Mouse (Mus musculus) forebrain, embryonic 14.5 days (tissue): ENCODE measurements at regions not wholly inside any gene's neighbourhood (a gene's known extent, or its start where the extent isn't known, plus 50 kb on each side); places are given as distances from the start of the nearest gene placed in this dataset.
A peak's percentile ranks its signal among the peaks of the same experiment; 100 is the strongest.

Experiments
- ATAC-seq: fragments of 200-750 bp; cut with Nextera tagmentation; 2 replicates; pipeline ENCODE4 v1.8.0; 2017; ENCODE audit warnings: mild to moderate bottlenecking, moderate library complexity
- DNase-seq: peaks from one replicate; pipeline ENCODE4 v3.0.0-alpha.2; 2015; ENCODE audit warnings: low spot score
- H3K27ac ChIP-seq: fragments of 300-500 bp; sonication (generic); 2 replicates; pipeline ENCODE4 v1.5.1; 2014; ENCODE audit warnings: low read depth, mild to moderate bottlenecking, control low read depth, low read length, moderate library complexity
- H3K27me3 ChIP-seq: fragments of 300-500 bp; sonication (generic); replicated peaks from 2 replicates; pipeline ENCODE4 v1.6.1; 2014; ENCODE audit warnings: low read length, control low read depth, mixed read lengths; ENCODE audit not compliant: control insufficient read depth, insufficient read depth
- H3K36me3 ChIP-seq: fragments of 300-500 bp; sonication (generic); 2 replicates; pipeline ENCODE4 v1.6.1; 2014; ENCODE audit warnings: low read length, control low read depth; ENCODE audit not compliant: control insufficient read depth, insufficient read depth
- H3K4me1 ChIP-seq: fragments of 300-500 bp; sonication (generic); 2 replicates; pipeline ENCODE4 v1.6.1; 2014; ENCODE audit warnings: antibody characterized with exemption, low read length, control low read depth; ENCODE audit not compliant: control insufficient read depth, insufficient read depth
- H3K4me2 ChIP-seq: fragments of 300-500 bp; sonication (generic); 2 replicates; pipeline ENCODE4 v1.6.1; 2014; ENCODE audit warnings: mild to moderate bottlenecking, control low read depth, low read length
- H3K4me3 ChIP-seq: fragments of 300-500 bp; sonication (generic); 2 replicates; pipeline ENCODE4 v1.5.1; 2014; ENCODE audit warnings: low read depth, low read length, control low read depth
- H3K9ac ChIP-seq: fragments of 300-500 bp; sonication (generic); 2 replicates; pipeline ENCODE4 v1.6.1; 2014; ENCODE audit warnings: mild to moderate bottlenecking, low read length, control low read depth, moderate library complexity
- H3K9me3 ChIP-seq: fragments of 300-500 bp; sonication (generic); replicated peaks from 2 replicates; pipeline ENCODE4 v1.6.1; 2016; ENCODE audit warnings: low read length, control low read depth, mixed read lengths; ENCODE audit not compliant: control insufficient read depth
- WGBS: fragments of 180-500 bp; shearing (Covaris S2); extraction: QIAGEN DNeasy Blood & Tissue Kit; methylation state at CpG from one replicate; pipeline ENCODE4 v1.1.7; 2014; 5-methylcytosine and 5-hydroxymethylcytosine counted together

DNA sequence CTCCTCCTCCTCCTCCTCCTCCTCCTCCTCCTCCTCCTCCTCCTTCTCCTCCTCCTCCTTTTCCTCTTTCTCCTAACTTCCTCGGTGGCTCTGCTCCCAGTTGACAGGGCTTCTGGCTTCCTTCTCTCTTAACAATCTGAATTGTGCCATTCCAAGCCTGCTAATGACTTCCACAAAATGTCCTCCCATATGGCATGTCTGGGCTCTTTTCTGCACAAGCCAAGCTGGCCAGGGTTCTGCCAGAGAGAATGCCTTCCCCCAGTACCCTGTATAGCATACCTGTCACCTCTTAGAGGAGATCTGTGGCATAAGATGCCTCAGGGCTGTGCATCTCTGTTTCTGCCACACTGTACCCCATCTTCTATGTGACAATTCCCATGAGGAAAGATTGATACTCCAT is 70.0 kb upstream of the B3gat1 start:
- no peaks in the 10 kb centered on the region for H3K36me3 ChIP-seq
- no peak overlapping the region for H3K4me3 ChIP-seq
- peak; percentile 24 for DNase-seq
- H3K27me3 ChIP-seq = no peaks in the 10 kb centered on the region
- no peak overlapping the region for H3K9ac ChIP-seq
- H3K9me3 ChIP-seq = no peaks in the 10 kb centered on the region
- H3K4me2 ChIP-seq = no peak overlapping the region
- no peak overlapping the region for H3K27ac ChIP-seq
- WGBS = no CpG with 5 or more reads among the region's 1 CpGs
- H3K4me1 ChIP-seq = no peaks in the 10 kb centered on the region
- no peak for ATAC-seq

DNA sequence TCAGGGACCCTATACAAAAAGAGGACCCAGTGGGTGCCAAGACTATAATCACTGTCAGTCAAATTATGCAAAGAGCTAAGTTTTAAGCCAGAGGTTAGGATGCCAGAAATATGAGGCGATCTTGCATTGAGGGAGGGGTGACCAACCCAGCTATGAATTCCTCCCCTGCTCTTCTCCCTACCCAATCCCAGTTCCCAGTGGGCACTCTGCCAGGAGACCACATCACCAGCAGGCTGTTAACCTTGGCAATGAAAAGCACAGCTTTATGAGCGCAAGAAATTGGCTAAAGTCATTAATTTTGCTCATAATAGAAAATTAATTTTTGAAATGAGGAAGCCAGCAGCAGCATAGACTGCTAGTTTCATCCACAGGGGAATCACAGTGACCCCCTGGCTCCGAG is 65.7 kb upstream of the B3gat1 start:
- Histone ChIP-seq H3K4me1 (no peaks in the 10 kb centered on the region), H3K4me2 (no peak overlapping the region), H3K27ac (no peak overlapping the region), H3K9ac (no peak overlapping the region), H3K27me3 (no peaks in the 10 kb centered on the region), H3K36me3 (no peaks in the 10 kb centered on the region), H3K4me3 (no peak overlapping the region), H3K9me3 (no peaks in the 10 kb centered on the region)
- no peak for ATAC-seq
- WGBS = 70% methylated on average over 3 of the region's 3 CpGs
- peak; percentile 54 for DNase-seq

DNA sequence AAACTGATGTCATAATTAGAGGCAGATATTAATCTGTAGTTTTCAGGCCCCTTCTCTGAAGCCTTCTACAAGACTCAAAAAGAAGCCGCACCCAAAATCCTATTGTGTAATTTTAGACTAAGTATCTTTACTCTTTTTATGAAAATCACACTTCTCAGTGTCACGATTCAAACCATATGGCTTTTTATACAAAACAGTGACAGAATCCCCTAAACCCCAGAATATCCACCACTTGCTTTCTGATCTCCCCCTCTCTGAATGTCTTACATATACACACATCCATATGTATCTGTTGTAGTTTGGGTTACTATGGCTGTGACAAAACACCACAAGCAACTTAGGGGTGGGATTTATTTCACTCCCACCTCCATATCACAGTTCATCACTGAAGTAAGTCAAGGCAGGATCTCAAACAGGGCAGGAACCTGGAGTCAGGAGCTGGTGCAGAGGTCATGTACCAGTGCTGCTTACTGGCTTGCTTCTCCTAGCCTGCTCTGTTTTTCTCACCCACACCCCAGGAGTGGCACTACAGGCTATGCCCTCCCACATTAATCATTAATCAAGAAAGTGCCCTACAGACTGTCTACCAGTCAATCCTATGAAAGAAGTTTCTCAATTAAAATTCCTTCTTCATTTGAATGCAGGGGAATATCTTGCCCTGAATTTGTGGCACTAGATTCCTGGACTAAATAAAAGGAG is 59.3 kb upstream of the B3gat1 start:
- no peak overlapping the region for H3K4me3 ChIP-seq
- no peak overlapping the region for H3K4me2 ChIP-seq
- no peaks in the 10 kb centered on the region for H3K36me3 ChIP-seq
- H3K27ac ChIP-seq = no peak overlapping the region
- H3K9me3 ChIP-seq = no peaks in the 10 kb centered on the region
- no peak overlapping the region for H3K9ac ChIP-seq
- WGBS = 94% methylated on average over 2 of the region's 2 CpGs
- H3K27me3 ChIP-seq = no peaks in the 10 kb centered on the region
- H3K4me1 ChIP-seq = no peaks in the 10 kb centered on the region
- no peak for DNase-seq
- ATAC-seq = no peak

DNA sequence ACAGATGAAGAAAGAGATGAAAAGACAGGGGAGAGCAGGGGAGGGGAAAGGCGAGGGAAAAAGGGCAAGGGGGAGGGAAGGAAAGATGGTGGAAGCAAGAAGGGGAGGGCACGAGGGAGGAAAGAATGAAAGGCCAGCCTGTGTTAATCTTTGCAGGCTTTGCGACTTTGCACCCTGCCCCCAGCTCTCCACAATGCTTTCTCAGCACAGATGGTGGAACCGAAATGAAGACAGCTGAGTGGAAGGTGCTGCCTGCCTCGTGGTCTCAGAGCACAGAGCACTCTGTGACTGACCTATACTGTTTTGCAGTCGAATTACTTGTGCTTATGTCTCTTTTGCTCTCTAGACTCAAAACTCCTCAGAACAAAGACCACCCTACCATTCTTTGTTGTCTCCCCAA is 55.2 kb upstream of the B3gat1 start:
- H3K4me2 ChIP-seq = no peak overlapping the region
- H3K27ac ChIP-seq = no peak overlapping the region
- no peak overlapping the region for H3K9ac ChIP-seq
- no peaks in the 10 kb centered on the region for H3K36me3 ChIP-seq
- H3K4me3 ChIP-seq = no peak overlapping the region
- whole genome bisulfite sequencing = 14% methylated on average over 6 of the region's 6 CpGs
- no peaks in the 10 kb centered on the region for H3K27me3 ChIP-seq
- H3K4me1 ChIP-seq = no peaks in the 10 kb centered on the region
- peak; percentile 77; the same call in 1 of the 2 replicates for ATAC-seq
- H3K9me3 ChIP-seq = no peaks in the 10 kb centered on the region
- peak; percentile 33 for DNase-seq

DNA sequence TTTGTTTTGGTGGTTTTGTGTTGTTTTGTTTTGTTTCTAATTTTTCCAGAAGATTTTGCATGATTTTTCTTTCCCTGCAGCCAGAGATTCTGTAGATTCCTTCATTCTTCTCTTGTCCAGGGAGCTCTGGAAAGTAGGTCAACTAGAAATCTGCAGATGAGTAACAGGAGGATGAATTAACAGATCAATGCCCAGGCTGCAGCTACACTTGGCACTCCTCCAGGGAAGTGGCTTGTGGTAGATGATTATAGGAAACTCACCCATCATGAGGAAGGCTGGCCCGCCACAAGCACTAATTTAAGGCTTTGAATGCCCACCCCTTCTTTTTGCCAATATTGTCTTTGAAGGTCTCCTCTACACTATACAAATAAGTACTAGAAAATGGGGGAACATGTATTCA is 52.0 kb upstream of the B3gat1 start:
- Histone ChIP-seq H3K4me2 (no peak overlapping the region), H3K36me3 (no peaks in the 10 kb centered on the region), H3K27ac (no peak overlapping the region), H3K9me3 (no peaks in the 10 kb centered on the region), H3K27me3 (no peaks in the 10 kb centered on the region), H3K4me1 (no peaks in the 10 kb centered on the region), H3K4me3 (no peak overlapping the region), H3K9ac (no peak overlapping the region)
- 36% methylated on average over 1 of the region's 1 CpGs for WGBS
- DNase-seq (peak; percentile 39), ATAC-seq (no peak)
